Mouse (Mus musculus) limb, embryonic 11.5 days (tissue): ENCODE measurements around the gene Me1. TPM values are rescaled to one million over a fixed set of nuclear protein-coding genes. Genes with fewer than 3 reads are reported as not detected.

ENCODE experiments used
- ATAC-seq: fragments of 200-750 bp; cut with Nextera tagmentation; 2 replicates; pipeline ENCODE4 v1.8.0; 2017; ENCODE audit warnings: low read depth; ENCODE audit not compliant: insufficient number of reproducible peaks, low FRiP score, low TSS enrichment
- DNase-seq: peaks from one replicate; pipeline ENCODE4 v3.0.0-alpha.2; 2015; ENCODE audit warnings: low spot score
- H3K27ac ChIP-seq: fragments of 300-500 bp; sonication (generic); replicated peaks from 2 replicates; pipeline ENCODE4 v1.5.1; 2014; ENCODE audit warnings: low read depth, mild to moderate bottlenecking, low read length
- H3K27me3 ChIP-seq: fragments of 300-500 bp; sonication (generic); 2 replicates; pipeline ENCODE4 v1.6.1; 2014; ENCODE audit warnings: mild to moderate bottlenecking, low read length, mixed read lengths; ENCODE audit not compliant: control insufficient read depth, insufficient read depth
- H3K36me3 ChIP-seq: fragments of 300-500 bp; sonication (generic); 2 replicates; pipeline ENCODE4 v1.6.1; 2014; ENCODE audit warnings: mild to moderate bottlenecking, low read length, moderate library complexity, mixed read lengths; ENCODE audit not compliant: control insufficient read depth, insufficient read depth
- H3K4me1 ChIP-seq: fragments of 300-500 bp; sonication (generic); 2 replicates; pipeline ENCODE4 v1.6.1; 2014; ENCODE audit warnings: low read length, mixed read lengths; ENCODE audit not compliant: control insufficient read depth, insufficient read depth
- H3K4me2 ChIP-seq: fragments of 300-500 bp; sonication (generic); 2 replicates; pipeline ENCODE4 v1.6.1; 2014; ENCODE audit warnings: low read depth, mild to moderate bottlenecking, moderate library complexity; ENCODE audit not compliant: severe bottlenecking
- H3K4me3 ChIP-seq: fragments of 300-500 bp; sonication (generic); 2 replicates; pipeline ENCODE4 v1.5.1; 2014; ENCODE audit warnings: low read depth, low read length
- H3K9ac ChIP-seq: fragments of 300-500 bp; sonication (generic); 2 replicates; pipeline ENCODE4 v1.6.1; 2014; ENCODE audit warnings: mild to moderate bottlenecking, low read length
- H3K9me3 ChIP-seq: fragments of 300-500 bp; sonication (generic); 2 replicates; pipeline ENCODE4 v1.6.1; 2016; ENCODE audit warnings: low read length; ENCODE audit not compliant: control insufficient read depth
- WGBS: fragments of 180-500 bp; shearing (Covaris S2); extraction: QIAGEN DNeasy Blood & Tissue Kit; methylation state at CpG from one replicate; pipeline ENCODE4 v1.1.7; 2014; 5-methylcytosine and 5-hydroxymethylcytosine counted together
- polyA plus RNA-seq: library from polyadenylated mRNA; unstranded; fragments of >200 nt; fragmentation: Nextera tagmentation; extraction: Ambion mirVana; gene quantifications from 2 replicates; pipeline ENCODE4 v1.2.1, GENCODE M21; 2014

Gene Me1
- polyA plus RNA-seq, 1 experiment from 2014 or later = 11.4 TPM

DNA sequence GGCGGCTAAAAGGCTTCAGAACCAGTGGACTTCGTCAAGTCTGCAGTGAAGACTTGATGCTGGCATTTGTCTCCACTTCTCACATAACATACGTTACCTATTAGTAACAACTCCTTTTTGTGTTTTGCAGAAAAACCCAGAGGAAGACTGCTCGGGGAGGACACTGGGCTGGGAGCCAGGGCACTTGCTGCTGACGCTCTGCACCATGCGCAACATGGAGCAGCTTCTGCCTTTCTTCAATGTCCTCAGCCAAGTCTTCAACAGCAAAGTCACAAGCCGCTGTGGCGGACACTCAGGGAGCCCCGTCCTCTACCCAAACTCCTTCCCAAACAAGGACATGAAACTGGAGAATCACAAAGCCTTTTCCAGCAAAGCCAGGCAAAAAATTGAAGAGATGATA lies 141.9 kb downstream of the Me1 start:
- no peak overlapping the region for H3K27ac ChIP-seq
- no peak overlapping the region for H3K4me2 ChIP-seq
- H3K36me3 ChIP-seq = peaks cover 11% of the 10 kb centered on the region
- no peak for DNase-seq
- no peak overlapping the region for H3K9ac ChIP-seq
- no peak overlapping the region for H3K4me3 ChIP-seq
- no peak for ATAC-seq
- no peaks in the 10 kb centered on the region for H3K27me3 ChIP-seq
- WGBS = 91% methylated on average over 9 of the region's 9 CpGs
- no peaks in the 10 kb centered on the region for H3K9me3 ChIP-seq
- H3K4me1 ChIP-seq = no peaks in the 10 kb centered on the region

GRCm38 (mm10) chr9:86550717-86551116 lies 145.0 kb downstream of the Me1 start:
- WGBS = 91% methylated on average over 3 of the region's 3 CpGs
- H3K4me2 ChIP-seq = no peak overlapping the region
- DNase-seq = no peak
- H3K4me3 ChIP-seq = no peak overlapping the region
- no peaks in the 10 kb centered on the region for H3K27me3 ChIP-seq
- ATAC-seq = no peak
- H3K9ac ChIP-seq = no peak overlapping the region
- no peaks in the 10 kb centered on the region for H3K4me1 ChIP-seq
- H3K27ac ChIP-seq = no peak overlapping the region
- H3K9me3 ChIP-seq = no peaks in the 10 kb centered on the region
- peaks cover 6% of the 10 kb centered on the region; the same call in 1 of the 2 replicates for H3K36me3 ChIP-seq

DNA sequence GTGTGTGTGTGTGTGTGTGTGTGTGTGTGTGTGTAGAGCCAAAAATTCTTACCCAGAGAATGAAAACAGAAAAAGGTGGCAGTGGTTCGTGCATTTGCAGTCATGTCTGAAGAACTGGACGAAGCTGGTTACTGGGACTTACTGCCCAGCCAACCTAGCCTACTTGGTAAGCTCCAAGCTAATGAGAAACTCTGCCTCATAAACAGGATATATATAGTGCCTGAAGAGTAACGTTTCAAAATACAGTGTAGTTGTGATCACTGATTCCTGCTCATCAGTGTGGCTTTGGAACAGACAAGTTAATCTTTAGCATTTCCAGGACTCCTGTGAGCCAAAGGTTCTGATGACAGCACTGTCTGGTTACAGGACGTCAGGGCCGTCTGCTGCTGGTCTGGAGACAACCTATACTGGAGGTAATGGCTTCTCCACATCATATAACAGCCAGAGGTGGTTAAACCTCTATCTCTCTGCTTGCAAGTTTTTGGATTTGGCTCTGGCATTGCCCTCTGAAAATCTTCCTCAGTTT lies 146.1 kb downstream of the Me1 start:
- Histone ChIP-seq H3K9ac (no peak overlapping the region), H3K4me2 (no peak overlapping the region), H3K27ac (no peak overlapping the region), H3K36me3 (peaks cover 6% of the 10 kb centered on the region; the same call in 1 of the 2 replicates), H3K27me3 (no peaks in the 10 kb centered on the region), H3K9me3 (no peaks in the 10 kb centered on the region), H3K4me3 (no peak overlapping the region), H3K4me1 (no peaks in the 10 kb centered on the region)
- 91% methylated on average over 5 of the region's 5 CpGs for WGBS
- no peak for ATAC-seq
- DNase-seq = peak; percentile 13

GRCm38 (mm10) chr9:86544559-86544958 lies 151.2 kb downstream of the Me1 start:
- no peaks in the 10 kb centered on the region for H3K9me3 ChIP-seq
- H3K4me2 ChIP-seq = no peak overlapping the region
- no peaks in the 10 kb centered on the region for H3K27me3 ChIP-seq
- 75% methylated on average over 1 of the region's 1 CpGs for WGBS
- ATAC-seq (no peak), DNase-seq (no peak)
- H3K27ac ChIP-seq = no peak overlapping the region
- H3K4me1 ChIP-seq = no peaks in the 10 kb centered on the region
- H3K9ac ChIP-seq = no peak overlapping the region
- H3K4me3 ChIP-seq = no peak overlapping the region
- no peaks in the 10 kb centered on the region for H3K36me3 ChIP-seq

- no peak overlapping the region for H3K9ac ChIP-seq
- H3K36me3 ChIP-seq = no peaks in the 10 kb centered on the region
- DNase-seq = no peak
- WGBS = 93% methylated on average over 3 of the region's 3 CpGs
- H3K4me2 ChIP-seq = no peak overlapping the region
- no peak overlapping the region for H3K4me3 ChIP-seq
- no peak overlapping the region for H3K27ac ChIP-seq
- no peaks in the 10 kb centered on the region for H3K27me3 ChIP-seq
- no peak for ATAC-seq
- H3K9me3 ChIP-seq = no peaks in the 10 kb centered on the region
- no peaks in the 10 kb centered on the region for H3K4me1 ChIP-seq
Measured at GRCm38 (mm10) chr9:86543451-86543850, 152.3 kb downstream of the Me1 start.

GRCm38 (mm10) chr9:86534071-86534470 lies 161.7 kb downstream of the Me1 start:
- no peak overlapping the region for H3K9ac ChIP-seq
- 86% methylated on average over 5 of the region's 5 CpGs for WGBS
- ATAC-seq = no peak

More at GRCm38 (mm10) chr9:86534071-86534470, 161.7 kb downstream of the Me1 start:
- Histone ChIP-seq H3K4me3 (no peak overlapping the region), H3K36me3 (no peaks in the 10 kb centered on the region), H3K27ac (no peak overlapping the region), H3K9me3 (no peaks in the 10 kb centered on the region), H3K4me1 (no peaks in the 10 kb centered on the region), H3K27me3 (no peaks in the 10 kb centered on the region), H3K4me2 (no peak overlapping the region)
- no peak for DNase-seq

Other genes starting within 250 kb of the Me1 start
- 6.5 and 8.0 TPM in 2 replicates for gene Ube2cbp, start 231.0 kb downstream of the Me1 start, polyA plus RNA-seq
- gene Dop1a, start 228.8 kb downstream of the Me1 start, polyA plus RNA-seq = 11.8 and 13.1 TPM in 2 replicates
- 30.0 and 31.9 TPM in 2 replicates for gene Pgm3, start 124.1 kb downstream of the Me1 start, polyA plus RNA-seq
- gene Rwdd2a, start 124.0 kb downstream of the Me1 start, polyA plus RNA-seq = 1.5 and 2.2 TPM in 2 replicates
- 3.8 and 4.5 TPM in 2 replicates for gene Prss35, start 47.7 kb upstream of the Me1 start, polyA plus RNA-seq
- gene Snap91, start 184.7 kb upstream of the Me1 start, polyA plus RNA-seq = 3.4 and 3.7 TPM in 2 replicates